Mouse (Mus musculus) lung, embryonic 14.5 days (tissue): ENCODE data around the gene Cryzl2. TPM values are rescaled to one million over a fixed set of nuclear protein-coding genes. Genes with fewer than 3 reads are reported as not detected.

Experiments used
- ATAC-seq: fragments of 200-750 bp; cut with Nextera tagmentation; 2 replicates; pipeline ENCODE4 v1.8.0; 2017; ENCODE audit warnings: mild to moderate bottlenecking, moderate TSS enrichment, moderate library complexity; ENCODE audit not compliant: insufficient read depth
- DNase-seq: peaks from one replicate; pipeline ENCODE4 v3.0.0-alpha.2; 2015
- H3K27ac ChIP-seq: fragments of 300-500 bp; sonication (generic); 2 replicates; pipeline ENCODE4 v1.5.1; 2014; ENCODE audit warnings: low read depth, mild to moderate bottlenecking, moderate library complexity
- H3K27me3 ChIP-seq: fragments of 300-500 bp; sonication (generic); 2 replicates; pipeline ENCODE4 v1.6.1; 2014; ENCODE audit warnings: low read length, control low read depth; ENCODE audit not compliant: insufficient read depth
- H3K36me3 ChIP-seq: fragments of 300-500 bp; sonication (generic); 2 replicates; pipeline ENCODE4 v1.6.1; 2014; ENCODE audit warnings: control low read depth; ENCODE audit not compliant: insufficient read depth
- H3K4me1 ChIP-seq: fragments of 300-500 bp; sonication (generic); 2 replicates; pipeline ENCODE4 v1.6.1; 2014; ENCODE audit warnings: antibody characterized with exemption, control low read depth; ENCODE audit not compliant: insufficient read depth
- H3K4me2 ChIP-seq: fragments of 300-500 bp; sonication (generic); 2 replicates; pipeline ENCODE4 v1.6.1; 2014; ENCODE audit warnings: mild to moderate bottlenecking
- H3K4me3 ChIP-seq: fragments of 300-500 bp; sonication (generic); 2 replicates; pipeline ENCODE4 v1.5.1; 2014; ENCODE audit warnings: low read depth, low read length
- H3K9ac ChIP-seq: fragments of 300-500 bp; sonication (generic); 2 replicates; pipeline ENCODE4 v1.6.1; 2014
- H3K9me3 ChIP-seq: fragments of 300-500 bp; sonication (generic); 2 replicates; pipeline ENCODE4 v1.6.1; 2016; ENCODE audit warnings: low read depth, low read length, control low read depth
- CTCF ChIP-seq: IDR thresholded peaks from 2 replicates; pipeline ENCODE4 v1.5.1; 2016; ENCODE audit warnings: antibody characterized with exemption, low read depth
- WGBS: fragments of 180-500 bp; shearing (Covaris S2); extraction: QIAGEN DNeasy Blood & Tissue Kit; methylation state at CpG from one replicate; pipeline ENCODE4 v1.1.7; 2014; 5-methylcytosine and 5-hydroxymethylcytosine counted together
- polyA plus RNA-seq: library from polyadenylated mRNA; unstranded; fragments of >200 nt; fragmentation: Nextera tagmentation; extraction: Ambion mirVana; gene quantifications from 2 replicates; pipeline ENCODE4 v1.2.1, GENCODE M21; 2014

Cryzl2 gene
- polyA plus RNA-seq, 1 experiment from 2014 or later: 10.8 TPM

GRCm38 (mm10) chr1:157524775-157525174 lies 66.4 kb downstream of the Cryzl2 start:
- H3K9ac ChIP-seq: no peak overlapping the region
- no peak for TF ChIP-seq CTCF
- no peak overlapping the region for H3K27ac ChIP-seq
- H3K27me3 ChIP-seq: no peaks in the 10 kb centered on the region
- DNase-seq (no peak), ATAC-seq (no peak)
- H3K9me3 ChIP-seq: no peaks in the 10 kb centered on the region
- H3K36me3 ChIP-seq: no peaks in the 10 kb centered on the region
- H3K4me2 ChIP-seq: no peak overlapping the region
- H3K4me1 ChIP-seq: no peaks in the 10 kb centered on the region
- H3K4me3 ChIP-seq: no peak overlapping the region
- 64% methylated on average over 7 of the region's 7 CpGs for WGBS

GRCm38 (mm10) chr1:157525692-157526354 lies 67.4 kb downstream of the Cryzl2 start:
- H3K4me2 ChIP-seq: no peak overlapping the region
- peak; percentile 39; the same call in 1 of the 2 replicates for ATAC-seq

GRCm38 (mm10) chr1:157526625-157527024 lies 68.2 kb downstream of the Cryzl2 start:
- Histone ChIP-seq H3K27ac (no peak overlapping the region), H3K36me3 (no peaks in the 10 kb centered on the region), H3K4me1 (no peaks in the 10 kb centered on the region), H3K4me3 (no peak overlapping the region), H3K9me3 (no peaks in the 10 kb centered on the region), H3K4me2 (no peak overlapping the region), H3K27me3 (no peaks in the 10 kb centered on the region), H3K9ac (no peak overlapping the region)
- TF ChIP-seq CTCF: no peak
- ATAC-seq: peak; percentile 65; the same call in 1 of the 2 replicates
- WGBS: 45% methylated on average over 5 of the region's 5 CpGs
- no peak for DNase-seq

More at GRCm38 (mm10) chr1:157525692-157526354, 67.4 kb downstream of the Cryzl2 start:
- no peak for DNase-seq
- no peaks in the 10 kb centered on the region for H3K9me3 ChIP-seq
- TF ChIP-seq CTCF: no peak
- no peaks in the 10 kb centered on the region for H3K4me1 ChIP-seq
- no peak overlapping the region for H3K4me3 ChIP-seq
- H3K9ac ChIP-seq: no peak overlapping the region
- no peaks in the 10 kb centered on the region for H3K27me3 ChIP-seq
- H3K27ac ChIP-seq: no peak overlapping the region; the same call in 1 of the 2 replicates
- no peaks in the 10 kb centered on the region for H3K36me3 ChIP-seq
- WGBS: 77% methylated on average over 16 of the region's 16 CpGs

- Histone ChIP-seq H3K36me3 (no peaks in the 10 kb centered on the region), H3K27ac (no peak overlapping the region), H3K4me1 (no peaks in the 10 kb centered on the region), H3K9me3 (no peaks in the 10 kb centered on the region), H3K9ac (no peak overlapping the region), H3K27me3 (no peaks in the 10 kb centered on the region), H3K4me2 (no peak overlapping the region), H3K4me3 (no peak overlapping the region)
- TF ChIP-seq CTCF: no peak
- ATAC-seq (no peak), DNase-seq (no peak)
- 46% methylated on average over 8 of the region's 8 CpGs for WGBS
Observed at GRCm38 (mm10) chr1:157532826-157533460, 74.6 kb downstream of the Cryzl2 start.

GRCm38 (mm10) chr1:157535571-157535970 lies 77.2 kb downstream of the Cryzl2 start:
- 75% methylated on average over 1 of the region's 1 CpGs for WGBS
- no peaks in the 10 kb centered on the region for H3K4me1 ChIP-seq
- ATAC-seq (no peak), DNase-seq (no peak)
- H3K27ac ChIP-seq: no peak overlapping the region
- H3K36me3 ChIP-seq: no peaks in the 10 kb centered on the region
- no peak overlapping the region for H3K4me3 ChIP-seq
- TF ChIP-seq CTCF: no peak
- no peak overlapping the region for H3K9ac ChIP-seq
- H3K27me3 ChIP-seq: no peaks in the 10 kb centered on the region
- H3K9me3 ChIP-seq: no peaks in the 10 kb centered on the region
- no peak overlapping the region for H3K4me2 ChIP-seq

GRCm38 (mm10) chr1:157536471-157536870 lies 78.1 kb downstream of the Cryzl2 start:
- WGBS: 8% methylated on average over 6 of the region's 6 CpGs
- Histone ChIP-seq H3K27me3 (no peaks in the 10 kb centered on the region), H3K27ac (no peak overlapping the region), H3K9ac (no peak overlapping the region), H3K4me3 (no peak overlapping the region), H3K4me1 (no peaks in the 10 kb centered on the region), H3K9me3 (no peaks in the 10 kb centered on the region), H3K4me2 (no peak overlapping the region), H3K36me3 (no peaks in the 10 kb centered on the region)
- peak; percentile 71 for ATAC-seq
- TF ChIP-seq CTCF: peak; percentile 93
- DNase-seq: peak; percentile 87

- Histone ChIP-seq H3K36me3 (no peaks in the 10 kb centered on the region), H3K9me3 (no peaks in the 10 kb centered on the region), H3K9ac (no peak overlapping the region), H3K27me3 (no peaks in the 10 kb centered on the region), H3K4me2 (no peak overlapping the region), H3K4me1 (no peaks in the 10 kb centered on the region), H3K27ac (no peak overlapping the region), H3K4me3 (no peak overlapping the region)
- DNase-seq: no peak
- WGBS: 73% methylated on average over 5 of the region's 5 CpGs
- no peak for ATAC-seq
- TF ChIP-seq CTCF: peak; percentile 46
Observed at GRCm38 (mm10) chr1:157537636-157538035, 79.3 kb downstream of the Cryzl2 start.

Other genes with a start within 250 kb of the Cryzl2 start
- 10.3 TPM in 2 replicates for gene Rasal2, start 46.0 kb upstream of the Cryzl2 start, polyA plus RNA-seq
- 2.3 and 3.3 TPM in 2 replicates for gene Sec16b, start 48.2 kb downstream of the Cryzl2 start, polyA plus RNA-seq